In genomic region chr13:53465191-53465820, GRCm38 (mm10) we compare ENCODE assay signal across 13 mouse cellular contexts. TPM values are rescaled to one million over a fixed set of nuclear protein-coding genes. Genes with fewer than 3 reads are reported as not detected.
DNase-seq lines count a peak whose midpoint lies in the region; ATAC-seq and TF ChIP-seq lines count a peak whose summit lies in the region.
"Had no signal": no experiment of that assay in that cellular context is flagged by ENCODE, and none has a peak within 500 bp of the region (broad histone marks: within the 10 kb centered on the region; RNA-seq: fewer than 3 reads in every experiment).

No protein-coding gene starts in this region.

- H3K4me3 ChIP-seq in heart, embryonic 16.5 days (ENCODE audit: low read length) = peak overlapping the region; percentile 39
- no peak overlapping the region for H3K4me3 ChIP-seq in heart, adult 2 months
- peak overlapping the region; percentile 12; the same call in 1 of the 2 replicates for H3K4me3 ChIP-seq in embryonic facial prominence, embryonic 15.5 days (replicated peaks)
- H3K4me3 ChIP-seq in limb, embryonic 15.5 days = peak overlapping the region; percentile 4
- H3K4me3 ChIP-seq in left cerebral cortex, adult 2 months = no peak overlapping the region
- H3K4me3 ChIP-seq: liver, embryonic 13.5 days; myocyte had no signal

- DNase-seq in heart, adult 2 months = no peak
- peak; percentile 38 for DNase-seq in R1 (ENCODE audit: low read depth, low spot score)
- no peak for DNase-seq in layer of hippocampus, postnatal 36 days
- no peak for DNase-seq in left cerebral cortex, adult 2 months (ENCODE audit: extremely low spot score in 1 of 2, low spot score in 2 of 2)
- no peak for DNase-seq in lung, postnatal 10 days
- DNase-seq: adrenal gland, adult 2 months; cerebellum, adult 9-10 months; kidney, postnatal 14 days; liver, embryonic 13.5 days had no signal

- no peak for ATAC-seq in heart, embryonic 16.5 days (replicated peaks; ENCODE audit: extremely low read depth, insufficient read depth, low FRiP score)
- no peak for ATAC-seq in embryonic facial prominence, embryonic 15.5 days (ENCODE audit: insufficient number of reproducible peaks, low FRiP score, low TSS enrichment, low read depth)
- no peak for ATAC-seq in limb, embryonic 15.5 days (ENCODE audit: insufficient number of reproducible peaks, low FRiP score, low TSS enrichment, low read depth)

- TF ChIP-seq CTCF in heart, adult 2 months (IDR thresholded peaks at IDR 0.05) = no peak
- no peak for TF ChIP-seq CTCF in left cerebral cortex, adult 2 months (IDR thresholded peaks at IDR 0.05)

- peak overlapping the region; percentile 55 for H3K4me2 ChIP-seq in heart, embryonic 16.5 days (ENCODE audit: low read depth, low read length)
- peak overlapping the region; percentile 35 for H3K4me2 ChIP-seq in embryonic facial prominence, embryonic 15.5 days (replicated peaks)
- H3K4me2 ChIP-seq in limb, embryonic 15.5 days = peak overlapping the region; percentile 27
- H3K4me2 ChIP-seq: liver, embryonic 13.5 days had no signal

- 9% methylated on average over 26 of the region's 26 CpGs for WGBS in heart, embryonic 16.5 days
- WGBS in heart, adult 2 months = 11% methylated on average over 26 of the region's 26 CpGs
- 16% methylated on average over 26 of the region's 26 CpGs for WGBS in embryonic facial prominence, embryonic 15.5 days
- WGBS in limb, embryonic 15.5 days = 18% methylated on average over 26 of the region's 26 CpGs

- H3K4me1 ChIP-seq in heart, embryonic 16.5 days (ENCODE audit: control insufficient read depth, insufficient read depth, low read length) = peaks cover 7% of the 10 kb centered on the region
- H3K4me1 ChIP-seq in heart, adult 2 months (ENCODE audit: control insufficient read depth, insufficient read depth, low read length) = no peaks in the 10 kb centered on the region
- peaks cover 33% of the 10 kb centered on the region for H3K4me1 ChIP-seq in embryonic facial prominence, embryonic 15.5 days
- peaks cover 36% of the 10 kb centered on the region for H3K4me1 ChIP-seq in limb, embryonic 15.5 days
- H3K4me1 ChIP-seq: liver, embryonic 13.5 days had no signal

- no peaks in the 10 kb centered on the region for H3K36me3 ChIP-seq in heart, embryonic 16.5 days (ENCODE audit: control insufficient read depth, insufficient read depth)
- H3K36me3 ChIP-seq in heart, adult 2 months (ENCODE audit: control insufficient read depth, insufficient read depth, low read length) = no peaks in the 10 kb centered on the region
- H3K36me3 ChIP-seq in embryonic facial prominence, embryonic 15.5 days = no peaks in the 10 kb centered on the region
- H3K36me3 ChIP-seq in limb, embryonic 15.5 days = no peaks in the 10 kb centered on the region
- H3K36me3 ChIP-seq: liver, embryonic 13.5 days had no signal

- peaks cover 70% of the 10 kb centered on the region for H3K27me3 ChIP-seq in heart, embryonic 16.5 days (ENCODE audit: control insufficient read depth, insufficient read depth, low read length)
- H3K27me3 ChIP-seq in heart, adult 2 months (ENCODE audit: control insufficient read depth, insufficient read depth, low read length) = peaks cover 6% of the 10 kb centered on the region; the same call in 1 of the 2 replicates
- peaks cover 79% of the 10 kb centered on the region for H3K27me3 ChIP-seq in embryonic facial prominence, embryonic 15.5 days
- H3K27me3 ChIP-seq in limb, embryonic 15.5 days = peaks cover 76% of the 10 kb centered on the region

- no peaks in the 10 kb centered on the region for H3K79me2 ChIP-seq in heart, adult 2 months (replicated peaks; ENCODE audit: control insufficient read depth, insufficient read depth, low read length)

- TF ChIP-seq EP300 in heart, adult 2 months (IDR thresholded peaks at IDR 0.05; ENCODE audit: insufficient read depth, low read depth, low read length) = no peak

- H3K9me3 ChIP-seq in heart, embryonic 16.5 days (replicated peaks; ENCODE audit: control insufficient read depth, low read length) = no peaks in the 10 kb centered on the region
- no peaks in the 10 kb centered on the region for H3K9me3 ChIP-seq in embryonic facial prominence, embryonic 15.5 days (replicated peaks)
- no peaks in the 10 kb centered on the region for H3K9me3 ChIP-seq in limb, embryonic 15.5 days
- H3K9me3 ChIP-seq: liver, embryonic 13.5 days had no signal

- no peak overlapping the region for H3K27ac ChIP-seq in heart, embryonic 16.5 days (ENCODE audit: low read length)
- H3K27ac ChIP-seq in heart, adult 2 months = no peak overlapping the region
- no peak overlapping the region for H3K27ac ChIP-seq in embryonic facial prominence, embryonic 15.5 days (replicated peaks)
- H3K27ac ChIP-seq in limb, embryonic 15.5 days = no peak overlapping the region
- H3K27ac ChIP-seq in left cerebral cortex, adult 2 months = no peak overlapping the region
- H3K27ac ChIP-seq: liver, embryonic 13.5 days had no signal

- intact Hi-C loops in heart, adult 2 months (cut with DNase I) = loop anchor here (5.0 kb wide), 1 partner anchor 127 kb away; no protein-coding TSS in a partner anchor
- intact Hi-C loops in left cerebral cortex, adult 2 months (cut with DNase I) = no loop called here

- no peak for TF ChIP-seq POLR2A in heart, adult 2 months (IDR thresholded peaks at IDR 0.05; ENCODE audit: insufficient read depth, low read depth, low read length)

- no peak overlapping the region for H3K9ac ChIP-seq in heart, embryonic 16.5 days (ENCODE audit: low read length)
- no peak overlapping the region for H3K9ac ChIP-seq in heart, adult 2 months (ENCODE audit: low read depth, low read length)
- H3K9ac ChIP-seq in embryonic facial prominence, embryonic 15.5 days = no peak overlapping the region
- no peak overlapping the region for H3K9ac ChIP-seq in limb, embryonic 15.5 days
- H3K9ac ChIP-seq: liver, embryonic 13.5 days had no signal

RNA-seq across cellular contexts. Expression of gene Msx2, which starts 7.6 kb away (rescaled TPM):
- 1.9 TPM in 2 replicates for polyA plus RNA-seq in heart, embryonic 16.5 days (2015; fragmentation: Nextera tagmentation; extraction: Ambion mirVana)
- total RNA-seq in heart, adult 2 months (2021) = under 1 TPM; 0.30 to 0.94 TPM
- polyA plus RNA-seq in heart, adult 2 months (2012; rRNA removed) = 0.23 and 0.31 TPM in 2 replicates
- 19.3 and 22.9 TPM in 2 replicates for polyA plus RNA-seq in embryonic facial prominence, embryonic 15.5 days (2015; fragmentation: Nextera tagmentation; extraction: Ambion mirVana)
- 22.7 and 25.4 TPM in 2 replicates for polyA plus RNA-seq in limb, embryonic 15.5 days (2015; fragmentation: Nextera tagmentation; extraction: Ambion mirVana)
- under 1 TPM; 0.55 to 0.66 TPM for total RNA-seq in layer of hippocampus, postnatal 36 days (2021)
- total RNA-seq in left cerebral cortex, adult 2 months (2021) = under 1 TPM; 0.23 to 0.50 TPM

Comparison
In these comparisons a context has a peak if more than half of its experiments do, and no peak if none do; other contexts are left out.
1. H3K4me3 ChIP-seq: peak in heart, embryonic 16.5 days (single experiment), embryonic facial prominence, embryonic 15.5 days (single experiment) and limb, embryonic 15.5 days (single experiment); none in heart, adult 2 months (single experiment) and left cerebral cortex, adult 2 months (single experiment).
2. Peak in every context shown above with its lines, with median percentiles within 50 percentile points of each other: H3K4me2 ChIP-seq.